Mouse (Mus musculus) hindbrain, embryonic 15.5 days (tissue): ENCODE measurements at regions not wholly inside any gene's neighbourhood (a gene's known extent, or its start where the extent isn't known, plus 50 kb on each side); places are given as distances from the start of the nearest gene placed in this dataset.

Experiments used
- ATAC-seq: fragments of 200-750 bp; cut with Nextera tagmentation; 2 replicates; pipeline ENCODE4 v1.8.0; 2017; ENCODE audit warnings: low read depth, moderate number of reproducible peaks, moderate TSS enrichment; ENCODE audit not compliant: low FRiP score
- H3K27ac ChIP-seq: fragments of 300-500 bp; sonication (generic); replicated peaks from 2 replicates; pipeline ENCODE4 v1.5.1; 2015; ENCODE audit warnings: mild to moderate bottlenecking, inconsistent platforms
- H3K27me3 ChIP-seq: fragments of 300-500 bp; sonication (generic); 2 replicates; pipeline ENCODE4 v1.6.1; 2015; ENCODE audit warnings: control low read depth, inconsistent platforms
- H3K36me3 ChIP-seq: fragments of 300-500 bp; sonication (generic); 2 replicates; pipeline ENCODE4 v1.6.1; 2015; ENCODE audit warnings: control low read depth, inconsistent platforms
- H3K4me1 ChIP-seq: fragments of 300-500 bp; sonication (generic); replicated peaks from 2 replicates; pipeline ENCODE4 v1.6.1; 2015; ENCODE audit warnings: control low read depth, inconsistent platforms
- H3K4me2 ChIP-seq: fragments of 300-500 bp; sonication (generic); 2 replicates; pipeline ENCODE4 v1.6.1; 2015; ENCODE audit warnings: moderate library complexity, mild to moderate bottlenecking, inconsistent platforms
- H3K4me3 ChIP-seq: fragments of 300-500 bp; sonication (generic); 2 replicates; pipeline ENCODE4 v1.5.1; 2015; ENCODE audit warnings: mild to moderate bottlenecking, inconsistent platforms
- H3K9ac ChIP-seq: fragments of 300-500 bp; sonication (generic); 2 replicates; pipeline ENCODE4 v1.6.1; 2015; ENCODE audit warnings: inconsistent platforms
- H3K9me3 ChIP-seq: fragments of 300-500 bp; sonication (generic); 2 replicates; pipeline ENCODE4 v1.6.1; 2016; ENCODE audit warnings: control low read depth, inconsistent platforms
- WGBS: fragments of 180-500 bp; shearing (Covaris S2); methylation state at CpG from one replicate; pipeline ENCODE4 v1.1.7; 2015; 5-methylcytosine and 5-hydroxymethylcytosine counted together

- H3K27ac ChIP-seq, result no peak overlapping the region
- H3K9ac ChIP-seq, result no peak overlapping the region
- ATAC-seq, result no peak
These were observed 51.6 kb upstream of the Fam180a start for GRCm38 (mm10) chr6:35377535-35377934.

GRCm38 (mm10) chr6:35376526-35376925 is 50.6 kb upstream of the Fam180a start:
- H3K4me3 ChIP-seq, result no peak overlapping the region
- no peaks in the 10 kb centered on the region for H3K9me3 ChIP-seq
- H3K27ac ChIP-seq, result no peak overlapping the region
- H3K36me3 ChIP-seq, result no peaks in the 10 kb centered on the region
- WGBS, result 78% methylated on average over 9 of the region's 9 CpGs
- no peak for ATAC-seq
- peaks cover 11% of the 10 kb centered on the region for H3K4me1 ChIP-seq
- no peaks in the 10 kb centered on the region for H3K27me3 ChIP-seq
- no peak overlapping the region for H3K9ac ChIP-seq
- no peak overlapping the region for H3K4me2 ChIP-seq

More at GRCm38 (mm10) chr6:35377535-35377934, 51.6 kb upstream of the Fam180a start:
- Histone ChIP-seq H3K9me3 (no peaks in the 10 kb centered on the region), H3K4me2 (no peak overlapping the region), H3K36me3 (no peaks in the 10 kb centered on the region), H3K27me3 (no peaks in the 10 kb centered on the region), H3K4me1 (peaks cover 11% of the 10 kb centered on the region), H3K4me3 (no peak overlapping the region)
- WGBS, result 90% methylated on average over 3 of the region's 3 CpGs
